Mouse (Mus musculus) hindbrain, embryonic 11.5 days (tissue): ENCODE data around the gene Tifab. TPM values are rescaled to one million over a fixed set of nuclear protein-coding genes. Genes with fewer than 3 reads are reported as not detected.
A peak's percentile ranks its signal among the peaks of the same experiment; 100 is the strongest.
"Not testable (repeated sequence)": the region's sequence is repeated elsewhere in the genome, so short reads cannot be mapped to it uniquely, and the experiment has no call there.

ENCODE experiments used
- ATAC-seq: fragments of 200-750 bp; cut with Nextera tagmentation; 2 replicates; pipeline ENCODE4 v1.8.0; 2017; ENCODE audit warnings: mild to moderate bottlenecking, moderate TSS enrichment, moderate library complexity; ENCODE audit not compliant: low FRiP score
- DNase-seq: peaks from one replicate; pipeline ENCODE4 v3.0.0-alpha.2; 2015; ENCODE audit warnings: low spot score
- H3K27ac ChIP-seq: fragments of 300-500 bp; sonication (generic); 2 replicates; pipeline ENCODE4 v1.5.1; 2014; ENCODE audit warnings: mild to moderate bottlenecking, low read depth, low read length
- H3K27me3 ChIP-seq: fragments of 300-500 bp; sonication (generic); 2 replicates; pipeline ENCODE4 v1.6.1; 2014; ENCODE audit warnings: mild to moderate bottlenecking, low read length, moderate library complexity, mixed read lengths; ENCODE audit not compliant: control insufficient read depth, insufficient read depth
- H3K36me3 ChIP-seq: fragments of 300-500 bp; sonication (generic); 2 replicates; pipeline ENCODE4 v1.6.1; 2014; ENCODE audit warnings: mild to moderate bottlenecking, low read length, moderate library complexity, mixed read lengths; ENCODE audit not compliant: control insufficient read depth, insufficient read depth
- H3K4me1 ChIP-seq: fragments of 300-500 bp; sonication (generic); replicated peaks from 2 replicates; pipeline ENCODE4 v1.6.1; 2014; ENCODE audit warnings: low read length, mixed read lengths; ENCODE audit not compliant: control insufficient read depth, insufficient read depth
- H3K4me2 ChIP-seq: fragments of 300-500 bp; sonication (generic); replicated peaks from 2 replicates; pipeline ENCODE4 v1.6.1; 2014; ENCODE audit warnings: mild to moderate bottlenecking, low read depth, low read length
- H3K4me3 ChIP-seq: fragments of 300-500 bp; sonication (generic); 2 replicates; pipeline ENCODE4 v1.5.1; 2014; ENCODE audit warnings: low read depth, low read length
- H3K9ac ChIP-seq: fragments of 300-500 bp; sonication (generic); 2 replicates; pipeline ENCODE4 v1.6.1; 2014; ENCODE audit warnings: low read depth, low read length
- H3K9me3 ChIP-seq: fragments of 300-500 bp; sonication (generic); 2 replicates; pipeline ENCODE4 v1.6.1; 2016; ENCODE audit warnings: low read length; ENCODE audit not compliant: control insufficient read depth
- WGBS: fragments of 180-500 bp; shearing (Covaris S2); extraction: QIAGEN DNeasy Blood & Tissue Kit; methylation state at CpG from one replicate; pipeline ENCODE4 v1.1.7; 2014; 5-methylcytosine and 5-hydroxymethylcytosine counted together
- polyA plus RNA-seq: library from polyadenylated mRNA; unstranded; fragments of >200 nt; fragmentation: Nextera tagmentation; extraction: Ambion mirVana; gene quantifications from 2 replicates; pipeline ENCODE4 v1.2.1, GENCODE M21; 2014

Tifab gene
- polyA plus RNA-seq, 1 experiment from 2014 or later: 0.71 TPM

GRCm38 (mm10) chr13:56214633-56215032, 35.9 kb upstream of the Tifab start:
- ATAC-seq (no peak), DNase-seq (no peak)
- H3K9me3 ChIP-seq: no peaks in the 10 kb centered on the region
- peaks cover 9% of the 10 kb centered on the region for H3K4me1 ChIP-seq
- peaks cover 35% of the 10 kb centered on the region for H3K27me3 ChIP-seq
- no peak overlapping the region for H3K27ac ChIP-seq
- H3K36me3 ChIP-seq: no peaks in the 10 kb centered on the region
- no peak overlapping the region for H3K4me3 ChIP-seq
- WGBS: 47% methylated on average over 5 of the region's 5 CpGs
- no peak overlapping the region for H3K9ac ChIP-seq
- H3K4me2 ChIP-seq: no peak overlapping the region

- 0 out of 2 replicates have a peak overlapping the region, but pooled peaks have one; percentile 4 for H3K9ac ChIP-seq
- WGBS: 3% methylated on average over 8 of the region's 8 CpGs
Measured at GRCm38 (mm10) chr13:56209067-56209411, 30.4 kb upstream of the Tifab start.

DNA sequence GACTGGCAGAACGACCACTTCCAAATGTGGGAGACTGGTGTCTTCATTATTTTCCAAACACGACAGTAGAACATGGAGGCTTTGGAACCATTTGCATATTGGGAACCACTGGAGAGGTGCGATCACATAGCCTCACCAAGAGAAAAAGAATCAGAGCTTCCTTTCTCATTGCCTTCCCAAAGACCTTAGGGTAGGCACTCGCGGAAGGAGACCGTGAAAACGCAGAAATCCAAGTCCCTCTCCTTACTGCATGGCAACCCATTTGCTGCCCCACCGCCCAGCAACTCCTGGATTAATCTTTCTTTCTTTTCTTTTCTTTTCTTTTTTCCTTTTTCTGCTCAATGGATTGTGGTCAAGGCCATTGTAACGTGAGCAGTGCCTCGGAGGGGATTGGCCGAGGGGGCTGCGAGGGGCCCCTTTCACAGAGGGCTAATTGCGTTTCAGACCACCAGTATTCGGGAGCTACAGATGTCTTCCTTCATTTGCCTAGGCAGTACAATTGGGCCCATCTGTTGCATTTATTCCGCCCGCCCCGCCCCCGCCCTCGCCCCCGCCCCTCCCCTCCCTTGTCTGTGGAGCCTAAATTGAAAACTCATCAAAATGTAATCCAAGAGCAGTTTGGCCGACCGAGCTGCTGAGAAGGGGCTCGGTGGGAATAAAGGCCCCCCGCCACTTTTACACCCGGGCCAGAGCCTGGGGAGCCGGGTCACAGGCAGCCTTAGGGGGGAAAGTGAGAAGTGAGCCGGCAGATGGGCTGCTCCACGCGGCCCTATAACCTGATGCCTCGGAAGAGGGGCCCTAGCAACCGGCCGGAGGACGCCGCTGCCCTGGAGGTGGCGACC, 29.8 kb upstream of the Tifab start:
- peaks cover 23% of the 10 kb centered on the region for H3K27me3 ChIP-seq
- no peak overlapping the region for H3K4me3 ChIP-seq
- peak; percentile 90 for ATAC-seq
- 2% methylated on average over 35 of the region's 35 CpGs for WGBS
- peak overlapping the region; percentile 36 for H3K4me2 ChIP-seq
- peak overlapping the region; percentile 61 for H3K27ac ChIP-seq
- H3K9me3 ChIP-seq: no peaks in the 10 kb centered on the region
- H3K4me1 ChIP-seq: peaks cover 8% of the 10 kb centered on the region; the same call in 1 of the 2 replicates
- H3K36me3 ChIP-seq: no peaks in the 10 kb centered on the region
- DNase-seq: peak; percentile 64
- H3K9ac ChIP-seq: 0 out of 2 replicates have a peak overlapping the region, but pooled peaks have one; percentile 4

More at GRCm38 (mm10) chr13:56209067-56209411, 30.4 kb upstream of the Tifab start:
- H3K27ac ChIP-seq: peak overlapping the region; percentile 19
- peak overlapping the region; percentile 36 for H3K4me2 ChIP-seq
- no peak for DNase-seq
- H3K36me3 ChIP-seq: no peaks in the 10 kb centered on the region
- no peaks in the 10 kb centered on the region for H3K9me3 ChIP-seq
- H3K4me1 ChIP-seq: peaks cover 8% of the 10 kb centered on the region; the same call in 1 of the 2 replicates
- ATAC-seq: peak; percentile 36; the same call in 1 of the 2 replicates
- no peak overlapping the region for H3K4me3 ChIP-seq
- H3K27me3 ChIP-seq: peaks cover 23% of the 10 kb centered on the region

- H3K9ac ChIP-seq: no peak overlapping the region
- H3K4me3 ChIP-seq: no peak overlapping the region
- no peaks in the 10 kb centered on the region for H3K36me3 ChIP-seq
- peaks cover 11% of the 10 kb centered on the region for H3K27me3 ChIP-seq
- no peak overlapping the region for H3K4me2 ChIP-seq
- no peak overlapping the region for H3K27ac ChIP-seq
- peak; percentile 49; the same call in 1 of the 2 replicates for ATAC-seq
- WGBS: 51% methylated on average over 8 of the region's 8 CpGs
- H3K9me3 ChIP-seq: no peaks in the 10 kb centered on the region
- H3K4me1 ChIP-seq: no peaks in the 10 kb centered on the region
- no peak for DNase-seq
Measured at GRCm38 (mm10) chr13:56199506-56199905, 20.8 kb upstream of the Tifab start.

- H3K4me3 ChIP-seq: no peak overlapping the region
- no peak overlapping the region for H3K27ac ChIP-seq
- no peaks in the 10 kb centered on the region for H3K4me1 ChIP-seq
- ATAC-seq (peak; percentile 54; the same call in 1 of the 2 replicates), DNase-seq (peak; percentile 98)
- H3K27me3 ChIP-seq: peaks cover 11% of the 10 kb centered on the region
- H3K9ac ChIP-seq: no peak overlapping the region
- no peaks in the 10 kb centered on the region for H3K36me3 ChIP-seq
- no peaks in the 10 kb centered on the region for H3K9me3 ChIP-seq
- 12% methylated on average over 15 of the region's 15 CpGs for WGBS
- no peak overlapping the region for H3K4me2 ChIP-seq
Measured at GRCm38 (mm10) chr13:56197473-56198266, 19.0 kb upstream of the Tifab start.

DNA sequence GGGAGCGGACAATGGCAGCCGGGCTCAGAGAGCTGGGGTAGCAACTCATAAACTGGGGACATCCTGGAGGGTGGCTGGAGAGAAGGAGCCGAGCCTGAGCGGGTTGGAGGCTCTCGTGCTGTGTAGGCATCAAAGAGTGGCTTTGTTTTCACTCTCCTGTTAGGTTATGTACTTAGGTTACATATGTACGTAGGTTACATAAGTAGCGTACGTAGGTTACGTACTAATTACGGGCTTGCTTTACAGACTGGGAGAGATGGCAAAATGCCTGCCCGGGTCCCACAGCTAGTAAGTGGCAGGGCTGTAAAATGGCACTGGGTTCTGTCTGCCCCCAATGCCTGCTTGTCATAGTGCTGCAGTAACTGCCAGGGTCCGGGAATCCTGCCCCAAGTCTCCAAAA, 18.3 kb upstream of the Tifab start:
- Histone ChIP-seq H3K4me1 (no peaks in the 10 kb centered on the region), H3K27me3 (peaks cover 11% of the 10 kb centered on the region), H3K4me2 (no peak overlapping the region), H3K9me3 (no peaks in the 10 kb centered on the region), H3K4me3 (no peak overlapping the region), H3K27ac (no peak overlapping the region), H3K9ac (no peak overlapping the region), H3K36me3 (no peaks in the 10 kb centered on the region)
- ATAC-seq (peak; percentile 51; the same call in 1 of the 2 replicates), DNase-seq (peak; percentile 28)
- 57% methylated on average over 12 of the region's 12 CpGs for WGBS

- H3K4me2 ChIP-seq, H3K36me3 ChIP-seq, ATAC-seq, H3K27ac ChIP-seq, H3K4me3 ChIP-seq, H3K4me1 ChIP-seq, DNase-seq, H3K9me3 ChIP-seq, H3K9ac ChIP-seq: not testable (repeated sequence)
- 84% methylated on average over 11 of the region's 11 CpGs for WGBS
- H3K27me3 ChIP-seq: peaks cover 11% of the 10 kb centered on the region
Measured at GRCm38 (mm10) chr13:56195824-56196223, 17.1 kb upstream of the Tifab start.

DNA sequence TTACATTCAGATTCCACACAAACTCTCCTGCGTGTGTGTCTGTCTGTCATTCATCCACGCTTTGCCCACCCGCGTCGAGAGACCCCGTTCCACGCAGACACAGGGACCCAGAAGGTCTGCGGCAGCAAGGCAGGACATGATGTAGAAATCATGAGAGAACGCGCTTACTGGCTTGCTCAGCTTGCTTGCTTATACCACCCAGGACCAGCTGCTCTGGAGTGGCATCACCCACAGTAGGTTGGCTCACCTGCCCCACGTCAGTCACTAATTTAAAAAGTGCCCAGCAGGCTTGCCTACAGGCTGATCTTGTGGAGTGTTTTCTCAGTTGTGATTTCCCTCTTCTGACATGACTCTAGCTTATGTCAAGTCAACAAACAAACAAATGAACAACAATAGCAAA, 15.5 kb upstream of the Tifab start:
- not testable (repeated sequence) for H3K4me1 ChIP-seq, DNase-seq, ATAC-seq, H3K4me2 ChIP-seq, H3K36me3 ChIP-seq, H3K4me3 ChIP-seq, H3K9ac ChIP-seq, H3K9me3 ChIP-seq, H3K27ac ChIP-seq
- peaks cover 11% of the 10 kb centered on the region for H3K27me3 ChIP-seq
- whole genome bisulfite sequencing: 89% methylated on average over 11 of the region's 11 CpGs
